Mouse (Mus musculus) left cerebral cortex, postnatal 25 days (tissue): ENCODE data around the gene Gm38394. TPM values are rescaled to one million over a fixed set of nuclear protein-coding genes. Genes with fewer than 3 reads are reported as not detected.
"Not testable (repeated sequence)": the region's sequence is repeated elsewhere in the genome, so short reads cannot be mapped to it uniquely, and the experiment has no call there.

Experiments used
- DNase-seq, 2 experiments: peaks; one replicate each; pipeline ENCODE4 v3.0.0; 2022; ENCODE audit warnings: low spot score in 2 of 2, mixed read lengths in 1 of 2
- intact Hi-C: fragments of 180-260 bp; cut with DNase I; formaldehyde crosslinking; loops from one replicate; pipeline ENCODE4 v1.15.1; 2025
- total RNA-seq, 2 experiments: library from RNA; stranded (reverse); gene quantifications; 2 replicates each; pipeline ENCODE4 v1.2.3; 2021

The Gm38394 gene
- total RNA-seq, 2 experiments from 2014 or later = 21.6 to 32.3 TPM

DNA sequence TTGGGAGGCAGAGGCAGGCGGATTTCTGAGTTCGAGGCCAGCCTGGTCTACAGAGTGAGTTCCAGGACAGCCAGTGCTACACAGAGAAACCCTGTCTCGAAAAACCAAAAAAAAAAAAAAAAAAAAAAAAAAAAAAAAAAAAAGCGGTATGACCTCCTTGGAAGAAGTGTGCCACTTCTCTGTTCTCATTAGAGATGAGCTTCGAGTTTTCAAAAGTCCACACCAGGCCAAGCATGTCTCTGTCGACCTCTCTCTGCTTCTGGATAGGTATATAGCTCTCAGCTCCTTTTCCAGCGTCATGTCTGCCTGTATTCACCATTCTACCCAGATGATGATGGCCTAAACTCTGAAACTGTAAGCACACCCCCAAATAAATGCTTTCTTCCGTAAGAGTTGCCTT is 4.6 kb upstream of the Gm38394 start:
- intact Hi-C loops, DNase-seq: not testable (repeated sequence)

GRCm38 (mm10) chr1:133664203-133664970 is 3.3 kb upstream of the Gm38394 start:
- intact Hi-C loops = loop anchor here (5.0 kb wide), 1 partner anchor 243 kb away; the partner anchor contains the start of gene Optc
- DNase-seq = no peak

DNA sequence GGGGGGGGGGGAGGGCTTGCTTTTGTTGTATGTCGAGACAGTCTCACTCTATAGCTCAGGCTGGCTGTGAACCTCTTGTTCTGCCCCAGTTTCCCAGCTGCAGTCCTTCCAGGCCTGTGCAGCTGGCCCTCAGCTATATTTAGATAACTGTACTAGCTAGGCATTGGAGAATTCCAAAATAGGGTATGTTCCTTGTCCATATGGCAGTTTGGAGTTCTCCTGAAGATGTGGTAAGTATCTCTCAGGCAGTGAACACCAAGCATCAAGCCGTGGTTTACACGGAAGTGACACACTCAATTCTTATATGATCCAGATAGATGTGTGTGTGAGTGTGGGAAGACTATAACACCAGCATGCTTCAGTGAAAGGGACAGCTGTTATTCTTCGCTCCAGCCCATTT is 2.3 kb upstream of the Gm38394 start:
- intact Hi-C loops = loop anchor here (5.0 kb wide), 1 partner anchor 244 kb away; the partner anchor contains the start of gene Optc
- peak; percentile 29 to 87 for DNase-seq

DNA sequence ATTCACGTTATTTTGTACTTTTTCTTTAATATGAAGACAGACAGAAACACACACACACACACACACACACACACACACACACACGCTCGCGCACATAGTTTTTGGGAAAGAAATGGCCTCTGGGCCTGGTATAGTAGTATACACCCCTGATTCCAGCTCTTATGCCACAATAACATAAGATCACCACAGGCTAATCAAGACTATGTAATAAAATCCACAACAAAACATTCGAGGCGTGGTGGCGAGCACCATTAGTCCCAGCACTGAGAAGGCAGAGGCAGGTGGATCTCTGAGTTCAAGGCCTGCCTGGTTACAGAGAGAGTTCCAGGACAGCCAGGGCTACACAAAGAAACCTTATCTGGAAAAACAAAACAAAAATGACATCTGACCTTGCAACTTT is 1.8 kb upstream of the Gm38394 start:
- intact Hi-C loops = loop anchor here (5.0 kb wide), 1 partner anchor 244 kb away; the partner anchor contains the start of gene Optc
- DNase-seq = no peak

DNA sequence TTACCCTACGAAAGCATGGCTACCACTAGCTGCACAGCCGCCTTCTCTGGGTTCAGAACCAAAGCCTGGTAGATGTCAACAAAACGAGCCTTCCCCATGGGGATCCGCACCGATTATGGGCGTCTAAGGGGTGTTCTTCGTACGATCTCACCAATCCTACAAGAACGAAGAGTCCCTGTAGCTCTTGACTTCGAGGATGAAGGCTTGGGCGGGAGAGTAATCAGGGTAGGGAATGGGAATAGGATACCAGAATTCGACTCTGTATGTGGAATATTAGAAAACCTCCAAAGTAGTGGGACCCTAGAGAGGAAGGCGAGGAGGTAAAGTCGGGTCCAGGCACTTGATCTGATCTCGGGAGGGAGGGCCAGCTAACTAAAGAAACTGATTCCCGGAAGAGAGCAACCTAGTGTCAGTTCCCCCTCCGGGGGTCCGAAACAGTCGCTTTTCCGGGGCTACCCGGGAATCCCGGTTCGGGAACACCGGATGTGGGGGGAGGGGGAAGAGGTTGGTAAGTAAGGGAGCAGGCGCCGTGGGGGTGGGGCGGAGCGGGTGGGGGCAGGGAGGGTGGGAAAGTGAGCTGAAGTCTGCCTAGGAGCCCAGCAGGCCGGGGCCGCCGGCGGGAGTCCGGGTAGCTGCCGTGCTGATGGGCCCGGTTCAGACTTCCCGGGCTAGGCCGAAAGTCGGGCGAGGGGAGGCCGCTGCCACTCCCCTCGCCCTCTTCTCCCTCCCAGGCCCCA is 484 bp downstream of the Gm38394 start, which contains the start of gene Zbed6:
Zbed6 (minus strand) TSS at position 420 of the 737 bp plus-strand sequence.
- DNase-seq = peak; percentile 58 to 60
- intact Hi-C loops = loop anchor here (5.0 kb wide), 1 partner anchor 247 kb away; the partner anchor contains the start of gene Optc

DNA sequence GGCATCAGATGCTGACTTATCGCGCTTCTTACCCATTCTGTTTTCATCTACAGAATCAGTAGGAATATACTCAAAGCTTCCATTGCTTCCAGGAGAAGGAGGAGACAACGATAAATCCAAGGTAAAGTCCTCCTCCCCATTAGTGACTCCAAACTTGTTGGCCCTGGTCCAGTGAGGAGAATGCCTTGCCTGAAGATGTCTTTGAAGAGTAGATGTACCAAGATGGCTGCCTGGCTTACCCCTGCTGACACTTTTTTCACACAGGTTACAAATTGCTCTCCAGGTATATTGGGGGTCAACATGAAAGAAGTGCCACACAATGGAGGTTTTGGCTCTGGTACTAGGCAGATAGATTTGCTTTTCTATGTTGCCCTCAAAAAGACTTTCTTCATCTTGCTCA is 2.2 kb downstream of the Gm38394 start:
- no peak for DNase-seq
- intact Hi-C loops = no loop called here

GRCm38 (mm10) chr1:133656811-133657210 is 4.3 kb downstream of the Gm38394 start:
- no peak for DNase-seq
- intact Hi-C loops = no loop called here

- no peak for DNase-seq
- intact Hi-C loops = no loop called here
Observed at GRCm38 (mm10) chr1:133653033-133653432, 8.1 kb downstream of the Gm38394 start.

DNA sequence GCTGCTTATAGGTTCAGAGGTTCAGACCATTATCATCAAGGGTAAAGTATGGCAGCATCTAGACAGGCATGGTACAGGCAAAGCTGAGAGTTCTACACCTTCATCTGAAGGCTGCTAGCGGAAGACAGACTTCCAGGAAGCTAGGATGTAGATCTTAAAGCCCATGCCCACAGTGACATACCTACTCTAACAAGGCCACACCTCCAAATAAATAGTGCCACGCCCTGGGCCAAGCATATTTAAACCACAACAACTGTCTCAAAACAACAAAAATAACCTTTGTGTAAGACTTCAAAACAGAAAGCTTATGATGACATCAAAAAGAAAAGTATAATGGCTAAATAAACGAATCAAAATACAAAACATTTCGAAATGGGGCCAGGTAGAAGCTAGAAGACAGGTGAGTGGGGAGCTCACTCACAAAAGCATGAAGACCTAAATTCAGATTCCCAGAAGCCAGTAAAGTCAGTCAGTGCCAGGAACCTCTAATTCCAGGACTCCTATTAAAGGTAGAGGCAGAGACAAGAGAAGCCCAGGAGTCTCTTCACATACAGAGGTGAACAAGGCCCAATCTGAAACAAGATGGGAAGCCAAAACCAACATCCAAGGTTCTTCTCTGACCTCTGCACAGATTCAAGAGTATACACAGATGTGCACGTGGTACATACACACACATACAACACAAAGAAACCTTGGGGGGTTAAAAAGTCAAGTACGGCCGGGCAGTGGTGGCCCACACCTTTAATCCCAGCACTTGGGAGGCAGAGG is 10.6 kb downstream of the Gm38394 start:
- intact Hi-C loops = no loop called here
- DNase-seq = no peak

DNA sequence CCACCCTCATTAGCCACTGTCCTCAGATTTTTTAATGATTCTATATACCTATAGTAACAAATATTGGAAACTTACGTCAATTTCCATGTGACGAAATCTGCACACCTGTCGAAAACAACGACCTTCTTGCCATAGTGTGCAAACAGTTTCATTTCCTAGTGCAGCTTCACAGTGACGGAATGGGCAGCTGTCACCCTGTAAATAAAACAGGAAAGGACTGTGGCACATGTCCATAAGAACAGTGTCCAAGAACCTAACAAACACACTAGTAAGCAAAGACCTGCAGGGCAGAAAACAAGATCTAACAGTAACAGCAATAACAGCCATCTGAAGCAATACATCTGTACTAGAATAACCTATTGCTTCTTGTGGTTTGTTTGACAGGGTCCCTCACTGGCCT is 15.5 kb downstream of the Gm38394 start:
- intact Hi-C loops = no loop called here
- DNase-seq = no peak

- peak in 1 of 2 experiments; percentile 44 for DNase-seq
- intact Hi-C loops = no loop called here
Observed at GRCm38 (mm10) chr1:133641163-133641562, 20.0 kb downstream of the Gm38394 start.

- no peak for DNase-seq
- intact Hi-C loops = no loop called here
Observed at GRCm38 (mm10) chr1:133638517-133638916, 22.6 kb downstream of the Gm38394 start.

DNA sequence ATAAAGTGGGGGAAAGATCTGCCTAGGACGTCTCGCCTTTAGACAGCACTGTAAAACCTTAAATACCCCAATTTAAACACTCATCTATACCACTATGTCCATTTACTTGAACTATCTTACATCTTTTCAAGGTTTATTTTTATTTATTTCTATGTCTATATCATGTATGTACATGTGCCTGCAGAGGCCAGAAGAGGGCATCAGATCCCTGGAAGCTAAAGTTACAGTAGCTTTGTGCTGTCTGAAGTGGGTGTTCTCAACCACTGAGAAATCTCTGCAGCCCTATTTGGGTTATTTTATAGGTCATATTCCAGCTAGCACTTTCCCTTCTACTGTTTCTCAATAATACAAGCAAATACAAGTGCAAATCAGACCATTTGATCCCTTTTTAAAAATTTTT is 28.9 kb downstream of the Gm38394 start:
- DNase-seq = no peak
- intact Hi-C loops = loop anchor here (5.0 kb wide), 1 partner anchor 415 kb away; no protein-coding TSS in a partner anchor

- intact Hi-C loops = no loop called here
- DNase-seq = no peak
Observed at GRCm38 (mm10) chr1:133625052-133625451, 36.1 kb downstream of the Gm38394 start.

DNA sequence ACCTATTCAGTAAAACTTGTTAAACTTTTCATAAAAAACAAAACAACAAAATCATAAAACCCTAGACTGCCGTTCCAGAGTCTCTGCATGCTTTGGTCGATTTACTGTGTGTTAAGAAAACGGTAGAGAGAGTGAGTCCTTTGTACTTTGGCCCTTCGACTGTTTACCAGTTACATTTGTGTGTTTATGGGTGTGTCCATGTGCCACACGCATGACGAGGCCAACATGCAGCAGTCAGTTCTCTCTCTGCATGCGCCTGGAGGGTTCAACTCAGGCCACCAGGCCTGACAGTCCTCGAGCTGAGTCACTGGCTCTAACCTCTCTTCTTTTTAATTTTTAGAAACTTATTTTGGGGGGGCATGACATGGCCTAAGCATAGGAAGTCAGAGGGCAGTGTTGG is 42.8 kb downstream of the Gm38394 start:
- intact Hi-C loops = no loop called here
- DNase-seq = no peak

DNA sequence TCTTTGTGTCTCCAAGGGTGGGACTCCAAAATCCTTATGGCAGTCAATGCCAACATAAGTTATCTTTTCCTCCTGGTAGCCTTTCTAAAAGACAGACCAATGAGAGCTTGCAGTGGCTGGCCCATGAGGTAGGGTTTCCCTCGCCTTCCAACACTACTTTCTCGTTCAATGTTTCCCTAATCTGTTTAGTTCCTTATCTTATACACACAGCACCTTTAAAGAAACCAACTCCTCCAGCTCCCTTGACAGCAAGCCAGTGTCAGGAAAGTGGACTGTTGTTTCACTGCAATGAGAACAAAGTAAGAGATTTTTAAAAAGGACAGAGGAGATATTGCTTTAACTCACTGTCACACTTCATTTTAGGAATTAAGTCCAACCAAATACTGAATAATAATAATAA is 43.2 kb downstream of the Gm38394 start:
- no peak for DNase-seq
- intact Hi-C loops = no loop called here

- no peak for DNase-seq
- intact Hi-C loops = loop anchor here (5.0 kb wide), 3 partner anchors 437 to 572 kb away; no protein-coding TSS in a partner anchor
Observed at GRCm38 (mm10) chr1:133613817-133614216, 47.3 kb downstream of the Gm38394 start.

GRCm38 (mm10) chr1:133611436-133611835 is 49.7 kb downstream of the Gm38394 start:
- DNase-seq = no peak
- intact Hi-C loops = loop anchor here (2.0 to 5.0 kb wide), 4 partner anchors 297 to 569 kb away; no protein-coding TSS in a partner anchor

- intact Hi-C loops = loop anchor here (1.0 to 5.0 kb wide), 5 partner anchors 228 to 568 kb away; no protein-coding TSS in a partner anchor
- no peak for DNase-seq
Observed at GRCm38 (mm10) chr1:133610601-133611000, 50.5 kb downstream of the Gm38394 start.
